Mouse (Mus musculus) megakaryocyte, embryonic 14.5 days (primary cell): ENCODE data around the gene Acbd4. TPM values are rescaled to one million over a fixed set of nuclear protein-coding genes. Genes with fewer than 3 reads are reported as not detected.

Source experiments
- H3K27me3 ChIP-seq: replicated peaks from 2 replicates; pipeline ENCODE3; 2012; ENCODE audit warnings: inconsistent platforms
- H3K36me3 ChIP-seq: replicated peaks from 2 replicates; pipeline ENCODE3; 2012; ENCODE audit warnings: low read length, inconsistent platforms, mixed read lengths
- H3K4me1 ChIP-seq: 2 replicates; pipeline ENCODE4 v1.6.1; 2012; ENCODE audit warnings: inconsistent platforms
- H3K4me3 ChIP-seq: replicated peaks from 2 replicates; pipeline ENCODE3; 2012; ENCODE audit warnings: moderate library complexity, mild to moderate bottlenecking, inconsistent platforms
- H3K9me3 ChIP-seq: 2 replicates; pipeline ENCODE4 v1.6.1; 2012; ENCODE audit warnings: inconsistent platforms
- FLI1 ChIP-seq: IDR thresholded peaks from 2 replicates; pipeline ENCODE4 v1.6.1; 2012; ENCODE audit warnings: low read length, inconsistent platforms, mixed read lengths
- GATA1 ChIP-seq: IDR thresholded peaks from 3 replicates; pipeline ENCODE4 v1.6.1; 2012; ENCODE audit warnings: mixed read lengths, low read length, inconsistent platforms, borderline replicate concordance
- polyA plus RNA-seq: library from polyadenylated mRNA; stranded (reverse); fragments of >175 nt; gene quantifications from 2 replicates; pipeline ENCODE4 v1.2.3, GENCODE M21; 2012; ENCODE audit warnings: low replicate concordance; ENCODE audit not compliant: insufficient read depth

The Acbd4 gene
- polyA plus RNA-seq, 1 experiment: 61.0 TPM

GRCm38 (mm10) chr11:103119609-103120008 lies 18.1 kb downstream of the Acbd4 start:
- peak overlapping the region; percentile 20 for H3K4me3 ChIP-seq
- H3K9me3 ChIP-seq: no peaks in the 10 kb centered on the region
- H3K27me3 ChIP-seq: no peaks in the 10 kb centered on the region
- TF ChIP-seq GATA1: no peak
- TF ChIP-seq FLI1: no peak
- peaks cover 25% of the 10 kb centered on the region for H3K36me3 ChIP-seq
- peaks cover 24% of the 10 kb centered on the region for H3K4me1 ChIP-seq

- no peak for TF ChIP-seq FLI1
- TF ChIP-seq GATA1: no peak
These were observed 18.8 kb downstream of the Acbd4 start for GRCm38 (mm10) chr11:103120315-103120714.

DNA sequence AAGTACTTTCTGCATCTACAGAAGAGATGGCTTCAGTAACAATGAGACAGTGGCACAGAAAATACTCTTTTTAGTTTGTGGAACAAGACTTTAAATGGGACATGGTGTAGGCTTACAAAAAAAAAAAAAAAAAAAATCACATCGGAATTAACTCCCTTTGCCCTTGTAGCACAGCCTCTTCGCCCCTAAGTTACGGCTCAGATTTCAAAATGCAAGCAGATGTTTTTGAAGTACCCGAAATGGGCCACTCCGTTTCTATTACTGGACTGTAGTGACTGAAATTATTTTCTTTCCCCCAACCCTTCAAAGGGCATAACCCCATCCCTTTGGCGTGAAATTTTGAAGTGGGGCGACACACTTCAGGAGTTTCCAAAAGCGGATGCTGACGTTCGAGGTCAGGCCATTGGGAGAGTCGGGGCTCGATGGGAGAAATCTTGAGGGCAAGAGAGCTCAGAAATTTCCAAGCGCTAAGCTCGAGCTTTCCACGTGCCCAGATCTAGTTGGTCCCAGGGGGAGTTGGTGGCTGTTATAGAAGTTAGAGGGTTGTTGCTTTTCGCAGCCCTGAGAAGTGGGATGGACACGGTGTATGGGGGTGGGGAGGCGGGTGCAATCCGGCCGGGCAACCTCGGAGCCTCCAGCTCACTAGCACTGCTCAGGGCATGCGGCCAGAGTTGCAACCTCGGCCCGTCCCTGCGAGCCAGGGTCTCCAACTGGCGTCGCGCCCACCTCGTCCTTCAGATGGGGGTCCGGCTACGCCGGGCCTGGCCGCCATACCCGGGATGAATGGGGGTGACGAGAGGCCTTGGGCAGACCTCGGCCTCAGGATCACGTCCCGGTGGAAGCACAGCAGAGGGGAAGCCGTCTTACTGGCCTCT lies 30.5 kb downstream of the Acbd4 start, which contains the start of gene Hexim2:
Gene Hexim2, plus strand, starts transcription at position 729 of the 875 bp plus-strand sequence.
- no peak for TF ChIP-seq GATA1
- no peak for TF ChIP-seq FLI1
- Histone ChIP-seq H3K27me3 (no peaks in the 10 kb centered on the region), H3K36me3 (peaks cover 52% of the 10 kb centered on the region), H3K4me3 (peak within 1 kb of the TSS; percentile 100), H3K9me3 (no peaks in the 10 kb centered on the region), H3K4me1 (peaks cover 84% of the 10 kb centered on the region)

More at GRCm38 (mm10) chr11:103120315-103120714, 18.8 kb downstream of the Acbd4 start:
- Histone ChIP-seq H3K27me3 (no peaks in the 10 kb centered on the region), H3K9me3 (no peaks in the 10 kb centered on the region), H3K36me3 (peaks cover 28% of the 10 kb centered on the region), H3K4me3 (no peak overlapping the region), H3K4me1 (peaks cover 19% of the 10 kb centered on the region; the same call in 1 of the 2 replicates)

- H3K36me3 ChIP-seq: peaks cover 52% of the 10 kb centered on the region
- peak overlapping the region; percentile 100 for H3K4me3 ChIP-seq
- H3K9me3 ChIP-seq: no peaks in the 10 kb centered on the region
- no peaks in the 10 kb centered on the region for H3K27me3 ChIP-seq
- TF ChIP-seq GATA1 (no peak), FLI1 (peak; percentile 33; the same call in 1 of the 2 replicates)
- H3K4me1 ChIP-seq: peaks cover 82% of the 10 kb centered on the region
These were observed 31.3 kb downstream of the Acbd4 start for GRCm38 (mm10) chr11:103132576-103133455.

GRCm38 (mm10) chr11:103133456-103134185 lies 32.1 kb downstream of the Acbd4 start:
- H3K4me3 ChIP-seq: peak overlapping the region; percentile 92
- peaks cover 85% of the 10 kb centered on the region for H3K4me1 ChIP-seq
- no peaks in the 10 kb centered on the region for H3K9me3 ChIP-seq
- TF ChIP-seq FLI1 (no peak), GATA1 (no peak)
- H3K27me3 ChIP-seq: no peaks in the 10 kb centered on the region
- peaks cover 53% of the 10 kb centered on the region for H3K36me3 ChIP-seq

- TF ChIP-seq FLI1: no peak
- no peak for TF ChIP-seq GATA1
- H3K9me3 ChIP-seq: no peaks in the 10 kb centered on the region
- H3K27me3 ChIP-seq: no peaks in the 10 kb centered on the region
- H3K36me3 ChIP-seq: peaks cover 53% of the 10 kb centered on the region
- H3K4me1 ChIP-seq: peaks cover 85% of the 10 kb centered on the region
- peak overlapping the region; percentile 92 for H3K4me3 ChIP-seq
These were observed 32.7 kb downstream of the Acbd4 start for GRCm38 (mm10) chr11:103134221-103134620.

- H3K4me1 ChIP-seq: peaks cover 85% of the 10 kb centered on the region
These were observed 34.6 kb downstream of the Acbd4 start for GRCm38 (mm10) chr11:103136039-103136577.

GRCm38 (mm10) chr11:103139951-103140762 lies 38.7 kb downstream of the Acbd4 start:
- H3K9me3 ChIP-seq: no peaks in the 10 kb centered on the region
- no peaks in the 10 kb centered on the region for H3K27me3 ChIP-seq
- peak overlapping the region; percentile 57 for H3K4me3 ChIP-seq
- H3K36me3 ChIP-seq: peaks cover 59% of the 10 kb centered on the region
- TF ChIP-seq FLI1: no peak
- no peak for TF ChIP-seq GATA1
- H3K4me1 ChIP-seq: peaks cover 97% of the 10 kb centered on the region

More at GRCm38 (mm10) chr11:103136039-103136577, 34.6 kb downstream of the Acbd4 start:
- Histone ChIP-seq H3K36me3 (peaks cover 54% of the 10 kb centered on the region), H3K9me3 (no peaks in the 10 kb centered on the region), H3K4me3 (peak overlapping the region; percentile 92), H3K27me3 (no peaks in the 10 kb centered on the region)
- 0 out of 3 replicates have a peak, but pooled peaks have one; percentile 43 for TF ChIP-seq GATA1
- TF ChIP-seq FLI1: no peak
